Mouse (Mus musculus) limb, embryonic 10.5 days (tissue): Measurements from ENCODE around the gene Gpx4. TPM values are rescaled to one million over a fixed set of nuclear protein-coding genes. Genes with fewer than 3 reads are reported as not detected.
A peak's percentile ranks its signal among the peaks of the same experiment; 100 is the strongest.
"Not testable (repeated sequence)": the region's sequence is repeated elsewhere in the genome, so short reads cannot be mapped to it uniquely, and the experiment has no call there.

ENCODE experiments used
- DNase-seq: peaks from one replicate; pipeline ENCODE4 v3.0.0-alpha.2; 2017; ENCODE audit warnings: low spot score
- H3K27ac ChIP-seq: fragments of 300-500 bp; sonication (generic); 2 replicates; pipeline ENCODE4 v1.5.1; 2016; ENCODE audit warnings: mild to moderate bottlenecking
- H3K27me3 ChIP-seq: fragments of 300-500 bp; sonication (generic); 2 replicates; pipeline ENCODE4 v1.6.1; 2016; ENCODE audit warnings: low read depth, mild to moderate bottlenecking; ENCODE audit not compliant: poor library complexity, severe bottlenecking
- H3K36me3 ChIP-seq: fragments of 300-500 bp; sonication (generic); 2 replicates; pipeline ENCODE4 v1.6.1; 2016; ENCODE audit warnings: mild to moderate bottlenecking, moderate library complexity
- H3K4me1 ChIP-seq: fragments of 300-500 bp; sonication (generic); 2 replicates; pipeline ENCODE4 v1.6.1; 2016
- H3K4me3 ChIP-seq: fragments of 300-500 bp; sonication (generic); 2 replicates; pipeline ENCODE4 v1.5.1; 2016; ENCODE audit warnings: mild to moderate bottlenecking, moderate library complexity
- H3K9me3 ChIP-seq: fragments of 300-500 bp; sonication (generic); replicated peaks from 2 replicates; pipeline ENCODE4 v1.6.1; 2016; ENCODE audit warnings: mild to moderate bottlenecking
- WGBS: fragments of 180-500 bp; shearing (Covaris S2); methylation state at CpG from one replicate; pipeline ENCODE4 v1.1.7; 2016; 5-methylcytosine and 5-hydroxymethylcytosine counted together
- polyA plus RNA-seq: library from polyadenylated mRNA; unstranded; fragments of >200 nt; fragmentation: Nextera tagmentation; extraction: Ambion mirVana; gene quantifications from 2 replicates; pipeline ENCODE4 v1.2.1, GENCODE M21; 2016

Gene Gpx4
- polyA plus RNA-seq, 1 experiment from 2014 or later: 589 TPM

DNA sequence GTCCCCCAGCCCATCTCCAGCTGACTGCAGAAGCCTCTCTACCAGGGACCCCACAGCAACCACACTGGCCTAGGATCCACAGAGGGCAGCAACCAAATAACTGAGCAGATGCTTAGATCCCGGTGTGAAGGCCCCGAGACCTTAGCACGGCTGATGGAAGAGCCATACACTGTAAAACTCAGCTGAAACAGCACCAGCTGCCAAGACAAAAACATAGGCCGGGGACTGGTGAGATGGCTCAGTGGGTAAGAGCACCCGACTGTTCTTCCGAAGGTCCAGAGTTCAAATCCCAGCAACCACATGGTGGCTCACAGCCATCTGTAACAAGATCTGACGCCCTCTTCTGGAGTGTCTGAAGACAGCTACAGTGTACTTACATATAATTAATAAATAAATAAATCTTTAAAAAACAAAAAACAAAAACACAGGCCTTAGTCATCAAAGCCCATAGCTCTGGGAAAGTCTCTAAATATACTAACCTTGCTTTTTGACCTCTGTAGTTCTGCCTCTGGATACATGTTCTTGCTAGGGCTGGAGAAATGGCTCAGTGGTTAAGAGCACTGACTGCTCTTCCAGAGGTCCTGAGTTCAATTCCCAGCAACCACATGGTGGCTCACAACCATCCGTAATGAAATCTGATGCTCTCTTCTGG, 5.4 kb upstream of the Gpx4 start:
- peaks cover 20% of the 10 kb centered on the region for H3K36me3 ChIP-seq
- not testable (repeated sequence) for H3K27ac ChIP-seq, H3K4me3 ChIP-seq, DNase-seq, H3K9me3 ChIP-seq, H3K27me3 ChIP-seq
- WGBS: 85% methylated on average over 8 of the region's 8 CpGs
- peaks cover 24% of the 10 kb centered on the region for H3K4me1 ChIP-seq

GRCm38 (mm10) chr10:80044087-80044486, 2.9 kb upstream of the Gpx4 start:
- no peak for DNase-seq
- Histone ChIP-seq H3K27me3 (peaks cover 9% of the 10 kb centered on the region), H3K27ac (0 out of 2 replicates have a peak overlapping the region, but pooled peaks have one; percentile 28), H3K36me3 (no peaks in the 10 kb centered on the region), H3K4me3 (no peak overlapping the region), H3K4me1 (peaks cover 37% of the 10 kb centered on the region), H3K9me3 (no peaks in the 10 kb centered on the region)
- WGBS: 49% methylated on average over 4 of the region's 4 CpGs

DNA sequence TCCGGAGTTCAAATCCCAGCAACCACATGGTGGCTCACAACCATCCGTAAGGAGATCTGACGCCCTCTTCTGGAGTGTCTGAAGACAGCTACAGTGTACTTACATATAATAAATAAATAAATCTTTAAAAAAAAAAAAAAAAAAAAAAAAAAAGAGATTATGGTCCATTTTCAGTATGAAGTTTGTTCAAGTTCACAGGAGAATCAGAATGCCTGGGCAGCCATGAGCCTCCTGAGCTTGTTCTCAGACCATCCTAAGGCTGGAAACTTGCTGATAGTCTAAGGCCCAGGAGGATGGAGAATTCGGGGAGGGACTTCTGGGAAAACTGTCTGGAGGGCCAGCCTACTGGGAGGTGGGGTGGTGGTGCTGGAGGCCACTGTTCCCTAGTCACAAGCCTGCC, 1.6 kb upstream of the Gpx4 start:
- H3K27ac ChIP-seq, DNase-seq, H3K9me3 ChIP-seq, H3K4me3 ChIP-seq, H3K36me3 ChIP-seq: not testable (repeated sequence)
- peaks cover 17% of the 10 kb centered on the region for H3K27me3 ChIP-seq
- WGBS: 88% methylated on average over 4 of the region's 4 CpGs
- peaks cover 30% of the 10 kb centered on the region for H3K4me1 ChIP-seq

DNA sequence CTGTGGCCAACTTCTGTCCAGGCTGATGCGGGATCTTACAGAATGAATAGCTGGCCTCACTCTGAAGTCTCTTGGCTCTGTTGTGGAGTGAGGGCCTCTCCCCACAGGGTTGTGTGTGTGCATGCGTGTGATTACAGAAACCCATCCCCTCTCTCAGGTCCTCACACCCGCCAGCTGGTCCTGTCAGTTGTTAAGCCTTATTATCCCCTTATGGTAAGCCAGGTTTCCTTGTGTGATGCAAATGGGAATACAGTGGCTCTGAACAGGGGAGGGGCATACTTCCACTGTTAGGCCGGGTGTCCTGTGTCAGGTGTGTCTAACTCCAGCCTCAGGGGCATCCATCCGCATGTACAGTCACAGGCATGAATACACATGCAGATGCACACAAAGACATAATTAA, 1.2 kb upstream of the Gpx4 start:
- DNase-seq: no peak
- Histone ChIP-seq H3K4me3 (no peak overlapping the region), H3K27ac (no peak overlapping the region), H3K27me3 (peaks cover 17% of the 10 kb centered on the region), H3K36me3 (no peaks in the 10 kb centered on the region), H3K4me1 (peaks cover 33% of the 10 kb centered on the region), H3K9me3 (no peaks in the 10 kb centered on the region)
- WGBS: 87% methylated on average over 5 of the region's 5 CpGs

DNA sequence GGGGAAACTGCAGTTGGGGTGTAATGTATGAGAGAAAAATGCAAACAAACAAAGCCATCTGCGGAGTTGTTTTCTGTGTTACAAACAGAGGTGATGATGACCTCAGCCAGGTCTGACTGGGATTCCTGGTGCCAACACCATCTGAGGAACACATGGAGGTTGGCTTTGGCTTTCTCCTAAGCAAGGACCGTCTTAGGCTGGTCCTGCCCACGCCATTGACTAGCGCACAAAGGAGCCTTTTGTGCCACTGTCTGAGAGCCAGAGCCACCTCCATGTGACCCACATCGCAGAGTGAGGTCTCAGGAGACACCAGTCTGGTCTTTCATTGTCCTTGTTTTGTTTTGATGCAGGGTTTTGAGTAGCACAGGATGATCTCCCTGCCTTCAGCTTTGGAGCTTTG, 1.4 kb downstream of the Gpx4 start:
- H3K4me3 ChIP-seq: no peak overlapping the region

GRCm38 (mm10) chr10:80048834-80049233, 1.9 kb downstream of the Gpx4 start:
- Histone ChIP-seq H3K9me3 (no peaks in the 10 kb centered on the region), H3K4me1 (peaks cover 56% of the 10 kb centered on the region), H3K36me3 (no peaks in the 10 kb centered on the region), H3K27ac (peak overlapping the region; percentile 66), H3K4me3 (no peak overlapping the region; the same call in 1 of the 2 replicates), H3K27me3 (peaks cover 17% of the 10 kb centered on the region)
- WGBS: 76% methylated on average over 3 of the region's 3 CpGs
- no peak for DNase-seq

More for the DNA sequence above, 1.4 kb downstream of the Gpx4 start:
- H3K27ac ChIP-seq: peak overlapping the region; percentile 66
- H3K27me3 ChIP-seq: peaks cover 17% of the 10 kb centered on the region
- 23% methylated on average over 5 of the region's 5 CpGs for WGBS
- no peak for DNase-seq
- H3K9me3 ChIP-seq: no peaks in the 10 kb centered on the region
- H3K4me1 ChIP-seq: peaks cover 56% of the 10 kb centered on the region
- H3K36me3 ChIP-seq: no peaks in the 10 kb centered on the region

- no peaks in the 10 kb centered on the region for H3K9me3 ChIP-seq
- H3K4me1 ChIP-seq: peaks cover 66% of the 10 kb centered on the region
- 35% methylated on average over 6 of the region's 6 CpGs for WGBS
- peak overlapping the region; percentile 66; the same call in 1 of the 2 replicates for H3K27ac ChIP-seq
- DNase-seq: no peak
- peak overlapping the region; percentile 8; the same call in 1 of the 2 replicates for H3K4me3 ChIP-seq
- H3K27me3 ChIP-seq: peaks cover 17% of the 10 kb centered on the region
- H3K36me3 ChIP-seq: peaks cover 2% of the 10 kb centered on the region; the same call in 1 of the 2 replicates
Measured at GRCm38 (mm10) chr10:80050244-80050643, 3.3 kb downstream of the Gpx4 start.

DNA sequence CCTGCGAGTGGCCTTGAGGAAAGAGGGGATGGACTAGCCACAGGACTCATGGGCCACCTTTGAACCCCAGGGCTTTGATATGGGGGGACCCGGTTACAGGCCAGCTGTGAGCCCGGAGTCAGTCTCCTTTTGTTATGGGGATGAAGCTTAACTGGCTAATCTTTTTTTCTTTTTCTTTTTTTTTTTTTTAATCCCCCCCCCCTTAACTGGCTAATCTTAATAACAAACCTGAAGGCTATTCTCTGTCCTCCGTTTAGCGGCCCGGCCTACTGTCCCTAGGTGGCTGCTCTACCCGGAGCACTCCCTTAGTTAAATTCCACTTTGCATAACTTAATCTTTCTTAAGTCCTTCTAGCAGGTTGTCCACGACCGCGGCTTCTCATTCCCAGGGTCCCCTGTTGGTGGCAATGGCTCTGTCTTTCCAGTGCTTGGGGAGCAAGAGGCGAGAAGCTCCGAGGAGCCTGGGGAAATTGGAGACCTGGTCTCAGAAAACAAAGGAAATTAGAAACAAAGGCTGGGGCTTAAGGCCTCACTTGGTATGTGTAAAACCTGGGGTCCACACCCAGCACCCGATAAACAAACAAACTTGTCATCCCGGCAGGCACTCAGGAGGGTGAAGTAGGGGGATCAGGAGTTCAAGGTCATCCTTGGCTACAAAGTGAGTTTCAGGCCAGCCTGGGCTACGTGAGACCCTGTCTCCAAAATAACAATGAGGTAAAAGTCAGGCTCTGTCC, 4.1 kb downstream of the Gpx4 start:
- Histone ChIP-seq H3K9me3 (no peaks in the 10 kb centered on the region), H3K4me3 (no peak overlapping the region; the same call in 1 of the 2 replicates), H3K36me3 (peaks cover 10% of the 10 kb centered on the region), H3K4me1 (peaks cover 73% of the 10 kb centered on the region), H3K27ac (peak overlapping the region; percentile 65), H3K27me3 (peaks cover 17% of the 10 kb centered on the region)
- no peak for DNase-seq
- WGBS: 27% methylated on average over 15 of the region's 15 CpGs

DNA sequence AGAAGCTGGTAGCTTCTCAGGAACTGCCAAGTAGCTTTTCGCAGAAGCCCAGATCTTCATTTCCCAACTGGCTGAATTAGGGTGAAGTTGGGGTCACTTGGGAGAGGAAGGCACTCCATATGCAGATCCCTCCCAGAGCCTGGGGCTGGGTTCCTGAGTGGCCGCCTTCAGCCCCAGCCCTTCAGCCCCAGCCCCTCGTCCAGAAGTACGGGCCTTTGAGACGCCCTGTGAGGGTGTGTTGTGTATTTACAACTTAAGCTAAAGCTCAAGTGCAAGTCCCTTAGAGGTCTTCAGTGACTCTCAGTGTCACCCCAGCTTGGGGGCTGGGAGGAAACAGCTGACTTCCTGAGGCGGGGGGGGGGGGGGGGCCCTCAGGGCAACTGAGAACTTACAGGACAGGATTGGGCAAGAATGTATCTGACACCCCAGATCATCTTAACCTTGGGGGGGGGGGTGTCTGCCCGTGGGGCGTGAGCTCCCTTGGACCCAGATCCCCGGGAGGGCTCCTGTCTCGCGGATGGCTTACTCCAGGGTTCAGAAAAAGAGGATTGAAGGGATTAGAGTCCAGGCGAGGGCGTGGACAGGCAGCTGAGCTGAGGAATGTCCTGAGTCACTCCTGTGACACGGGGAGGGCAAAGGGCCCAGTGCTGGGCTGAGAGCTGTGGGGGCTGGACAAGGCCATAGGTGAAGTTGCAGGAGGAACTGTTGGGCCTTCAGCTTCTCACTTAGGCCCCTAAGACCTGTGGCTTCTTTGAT, 4.8 kb downstream of the Gpx4 start:
- H3K4me1 ChIP-seq: peaks cover 70% of the 10 kb centered on the region
- peak overlapping the region; percentile 65 for H3K27ac ChIP-seq
- 0 out of 2 replicates have a peak overlapping the region, but pooled peaks have one; percentile 19 for H3K4me3 ChIP-seq
- peaks cover 17% of the 10 kb centered on the region for H3K36me3 ChIP-seq
- no peaks in the 10 kb centered on the region for H3K9me3 ChIP-seq
- 34% methylated on average over 14 of the region's 14 CpGs for WGBS
- H3K27me3 ChIP-seq: peaks cover 15% of the 10 kb centered on the region
- DNase-seq: no peak

- 86% methylated on average over 5 of the region's 5 CpGs for WGBS
- H3K27ac ChIP-seq: peak overlapping the region; percentile 65
- no peak for DNase-seq
- H3K4me3 ChIP-seq: no peak overlapping the region
- H3K9me3 ChIP-seq: no peaks in the 10 kb centered on the region
- peaks cover 64% of the 10 kb centered on the region for H3K4me1 ChIP-seq
- peaks cover 22% of the 10 kb centered on the region for H3K36me3 ChIP-seq
- peaks cover 9% of the 10 kb centered on the region for H3K27me3 ChIP-seq
Measured at GRCm38 (mm10) chr10:80052374-80052764, 5.4 kb downstream of the Gpx4 start.

GRCm38 (mm10) chr10:80053259-80053780, 6.4 kb downstream of the Gpx4 start:
- no peaks in the 10 kb centered on the region for H3K9me3 ChIP-seq
- under 1% methylated on average over 47 of the region's 47 CpGs for WGBS
- peaks cover 32% of the 10 kb centered on the region for H3K36me3 ChIP-seq
- H3K27ac ChIP-seq: peak overlapping the region; percentile 97
- 0 out of 2 replicates have a peak, but pooled peaks cover 8% of the 10 kb centered on the region for H3K27me3 ChIP-seq
- peak; percentile 99 for DNase-seq
- H3K4me1 ChIP-seq: peaks cover 60% of the 10 kb centered on the region
- peak overlapping the region; percentile 85 for H3K4me3 ChIP-seq
